Mouse (Mus musculus): ENCODE measurements at regions not wholly inside any gene's neighbourhood (a gene's known extent, or its start where the extent isn't known, plus 50 kb on each side); places are given as distances from the start of the nearest gene placed in this dataset.

DNA sequence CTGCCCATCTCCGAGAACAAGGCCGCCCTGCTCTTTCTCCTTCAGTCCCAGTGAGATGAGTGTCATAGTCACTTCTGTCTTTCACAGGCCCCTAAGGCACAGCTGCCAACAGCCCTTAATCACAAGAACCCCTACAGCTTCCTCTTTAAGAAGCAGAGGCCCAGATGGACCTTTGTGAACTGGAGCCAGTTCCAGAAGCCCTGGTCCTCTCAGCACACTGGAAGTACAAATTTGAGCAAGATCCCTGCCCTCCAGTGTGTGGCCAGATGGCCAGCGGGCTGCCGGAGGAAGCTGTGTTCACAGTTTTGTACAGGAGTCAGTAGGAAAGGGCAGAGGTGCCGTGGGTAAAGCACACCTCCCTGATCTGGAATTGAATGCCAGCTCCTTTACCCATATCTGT is 389.6 kb downstream of the Rps24 start:
- no peak for DNase-seq (ENCODE audit: low spot score in 2 of 2)

DNA sequence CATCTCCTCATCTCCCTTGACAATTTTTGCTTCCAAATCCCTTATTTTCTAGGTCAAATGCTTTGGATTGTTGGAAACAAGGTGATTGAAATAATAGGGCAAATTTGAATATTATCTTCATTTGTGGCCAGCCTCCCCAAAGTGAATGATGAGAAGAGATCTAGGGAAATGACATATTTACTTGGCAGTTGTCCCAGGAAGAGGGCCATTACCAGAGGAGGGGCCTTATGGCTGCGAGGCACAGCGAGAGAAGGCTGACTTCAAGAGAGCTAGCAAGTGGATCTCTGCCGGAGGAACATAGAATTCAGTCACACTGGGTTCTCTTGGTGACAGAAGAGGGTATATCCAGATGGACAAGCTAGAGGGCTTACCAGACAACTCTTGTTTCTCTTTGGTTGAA is 390.9 kb downstream of the Rps24 start:
- no peak for DNase-seq (ENCODE audit: low spot score in 2 of 2)

DNA sequence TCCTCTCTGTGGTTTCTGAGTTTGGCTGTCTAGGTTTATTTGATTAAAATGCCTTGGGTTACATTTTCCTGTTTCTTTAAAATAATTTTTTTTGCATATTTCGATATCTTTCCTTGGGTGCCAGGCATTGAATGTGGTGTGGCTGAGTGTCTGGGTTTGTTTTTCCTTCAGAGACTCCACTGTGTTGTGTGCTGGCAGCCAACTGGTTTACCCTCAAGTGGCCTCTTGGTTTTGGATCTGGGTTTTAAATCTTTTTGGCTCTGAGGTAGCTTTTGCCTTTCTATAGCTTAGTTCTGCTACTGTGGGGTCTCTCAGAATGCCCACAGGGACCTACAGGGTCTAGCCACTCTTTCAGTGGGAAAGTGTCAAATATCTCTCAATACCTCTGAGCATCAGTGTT is 399.2 kb downstream of the Rps24 start:
- no peak for DNase-seq (ENCODE audit: low spot score in 2 of 2)

DNA sequence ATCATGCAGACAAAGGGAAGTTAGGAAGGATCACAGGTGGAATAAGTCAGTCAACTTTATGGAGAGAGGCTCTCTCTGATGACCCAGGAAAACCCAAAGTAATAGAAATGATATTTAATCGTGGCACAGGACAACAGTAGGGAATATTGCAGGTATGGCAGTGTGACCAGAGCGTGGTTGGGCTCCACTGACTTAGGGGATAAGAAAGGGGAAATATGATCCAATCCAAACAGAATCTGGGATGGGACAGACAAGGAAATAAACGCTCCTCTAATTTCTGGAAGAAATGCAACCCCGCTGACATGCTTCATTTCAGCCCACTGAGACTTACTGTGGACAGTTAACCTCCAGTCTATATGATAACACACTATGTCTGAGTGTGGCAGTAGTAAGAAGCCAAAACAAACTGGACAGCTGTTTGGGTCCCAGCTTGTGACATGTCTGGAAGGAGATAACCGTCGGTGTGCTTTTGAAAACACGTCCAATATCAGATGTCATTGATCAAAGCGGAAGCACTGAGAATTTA is 400.0 kb downstream of the Rps24 start:
- no peak for DNase-seq (ENCODE audit: low spot score in 2 of 2)

DNA sequence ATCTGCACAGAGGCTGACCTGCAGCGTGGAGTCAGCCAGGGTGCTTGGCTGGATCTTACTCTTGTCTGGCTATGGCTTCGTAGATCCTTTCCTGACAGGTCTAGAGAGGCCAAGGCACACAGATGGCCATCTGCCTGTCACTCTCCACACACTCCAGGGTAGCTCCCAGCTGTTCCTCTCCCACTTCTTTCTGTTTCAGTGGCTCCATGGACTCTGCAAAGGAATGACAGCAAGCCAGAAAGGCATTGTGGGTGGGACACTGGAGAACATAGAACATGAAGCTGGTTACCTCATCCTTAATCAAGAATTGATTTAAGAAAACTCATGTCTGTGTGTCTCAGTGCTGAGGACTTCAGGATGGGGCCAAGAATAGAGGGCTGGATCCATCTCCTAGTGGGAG is 403.9 kb downstream of the Rps24 start:
- DNase-seq (ENCODE audit: low spot score in 2 of 2): no peak

DNA sequence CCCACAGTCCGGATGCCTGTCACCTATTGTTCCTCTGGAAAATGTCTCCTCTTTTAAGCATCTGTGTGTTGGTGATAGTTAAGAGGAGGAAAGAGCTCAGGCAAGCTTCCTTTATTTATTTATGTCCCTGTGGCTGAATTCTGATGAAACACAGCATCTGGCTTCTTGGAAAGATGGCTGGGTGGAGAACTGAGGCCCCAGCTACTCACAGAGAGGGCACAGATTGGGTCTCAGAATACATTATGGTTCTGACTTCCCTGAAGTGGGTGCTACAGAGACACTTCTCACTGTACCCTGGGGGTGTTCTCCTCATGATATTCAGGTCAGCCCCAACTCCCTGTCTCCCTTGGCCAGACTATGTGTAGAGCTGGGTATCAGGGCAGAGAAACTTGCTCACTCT is 408.3 kb downstream of the Rps24 start:
- DNase-seq (ENCODE audit: low spot score in 2 of 2): no peak

DNA sequence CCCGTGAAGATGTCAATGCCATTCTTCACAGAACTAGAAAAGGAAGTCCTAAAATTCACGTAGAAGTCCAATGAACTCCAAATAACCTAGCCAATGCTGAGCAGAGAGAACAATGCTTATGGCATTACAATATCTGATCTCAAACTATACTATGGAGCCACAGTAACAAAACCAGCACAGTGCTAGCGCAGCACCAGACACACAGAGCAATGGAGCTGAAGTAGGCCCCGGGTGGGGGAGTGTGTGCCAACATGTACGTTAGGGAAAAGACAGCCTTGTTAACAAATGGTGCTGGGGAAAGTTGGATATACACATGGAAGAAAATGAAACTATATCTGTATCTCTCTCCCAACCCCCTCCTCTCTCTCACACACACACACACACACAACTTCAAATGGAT is 409.8 kb downstream of the Rps24 start:
- DNase-seq (ENCODE audit: low spot score in 2 of 2): no peak

DNA sequence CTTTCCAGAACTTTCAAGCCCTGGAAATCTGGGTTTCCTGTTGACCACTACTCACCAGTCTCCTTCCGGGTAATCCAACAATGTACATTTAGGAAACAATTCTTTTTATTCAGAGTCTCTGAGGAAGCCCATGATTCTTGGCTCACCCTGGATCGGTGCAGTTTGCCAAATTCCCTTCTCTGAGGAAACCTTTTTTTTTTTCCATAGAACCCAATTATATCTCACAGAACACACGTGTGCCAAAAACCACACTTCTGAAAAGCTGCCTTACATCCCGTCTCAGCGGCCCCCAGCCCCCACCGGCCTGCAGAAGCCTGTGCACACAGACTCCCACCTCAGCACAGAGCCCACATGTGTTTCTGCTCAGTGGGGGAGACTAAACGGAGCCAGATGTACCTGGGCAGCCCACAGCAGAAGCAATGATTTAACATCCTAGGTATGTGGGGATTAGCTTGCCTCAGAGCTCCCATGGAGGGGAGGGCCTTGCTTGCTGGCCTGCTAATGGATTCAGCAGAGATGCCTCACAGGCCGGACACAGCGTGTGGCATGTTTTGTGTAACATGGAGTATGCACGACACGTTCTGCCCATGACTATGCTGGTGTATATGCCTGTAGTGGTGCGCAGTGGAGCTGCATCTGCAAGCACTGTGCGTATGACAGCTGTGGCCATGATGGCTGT is 413.7 kb downstream of the Rps24 start:
- DNase-seq (ENCODE audit: low spot score in 2 of 2): no peak

DNA sequence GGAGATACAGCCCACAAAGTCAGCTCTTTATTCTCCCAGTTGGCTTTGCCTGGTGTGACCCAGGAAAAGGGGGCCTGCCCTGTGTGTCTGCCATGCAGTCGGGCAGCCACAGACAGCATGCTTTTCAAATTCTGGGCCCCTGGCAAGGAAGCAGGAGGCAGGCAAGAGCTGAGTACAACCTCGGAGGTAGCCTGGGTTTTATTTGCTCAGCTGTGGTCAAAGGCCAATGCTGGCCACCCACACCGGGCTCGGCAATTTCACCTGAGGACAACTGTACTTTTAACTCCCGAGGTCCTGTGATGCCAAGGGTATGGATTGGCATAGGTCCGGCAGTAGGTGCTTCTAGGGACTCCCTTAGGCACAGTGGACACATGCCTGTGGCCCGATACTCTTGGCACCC is 414.8 kb downstream of the Rps24 start:
- no peak for DNase-seq (ENCODE audit: low spot score in 2 of 2)

DNA sequence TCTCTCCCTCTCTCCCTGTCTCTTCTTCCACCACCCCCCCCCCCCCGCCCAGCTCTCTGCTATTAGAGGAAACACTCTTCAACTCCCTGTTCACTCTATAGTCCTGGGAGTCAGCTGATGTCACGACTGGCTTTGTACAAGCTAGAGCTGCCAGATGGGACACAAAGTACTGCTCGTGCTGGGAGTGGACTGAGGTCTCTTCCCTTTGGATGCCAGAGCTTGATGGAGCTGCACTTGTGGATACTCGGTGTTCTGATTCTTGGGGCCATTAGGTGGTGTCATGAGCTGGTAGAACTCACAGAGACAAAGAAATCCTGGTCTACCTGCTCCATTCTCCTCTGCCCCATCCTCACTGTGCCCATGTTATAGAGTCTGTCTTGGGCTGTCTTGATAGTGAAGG is 415.9 kb downstream of the Rps24 start:
- no peak for DNase-seq (ENCODE audit: low spot score in 2 of 2)

DNA sequence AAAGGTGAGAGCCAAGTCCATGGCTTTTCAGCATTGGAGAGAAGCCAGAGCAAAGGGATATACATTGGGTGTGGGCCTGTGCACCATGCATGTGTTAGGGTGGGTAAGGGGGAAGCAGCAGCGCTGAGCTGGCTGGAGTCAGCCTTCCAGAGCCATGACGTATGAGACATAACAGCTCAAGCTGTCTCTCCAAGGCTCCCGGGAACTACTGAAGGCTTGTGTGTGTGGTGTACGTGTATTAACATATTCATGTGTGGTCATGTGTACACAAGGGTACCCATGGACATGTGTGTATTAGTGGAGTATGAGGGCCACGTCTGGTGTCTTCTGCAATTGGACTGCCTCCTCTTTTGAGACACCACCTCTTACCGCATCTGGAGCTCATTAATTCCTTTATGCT is 417.8 kb downstream of the Rps24 start:
- no peak for DNase-seq (ENCODE audit: low spot score in 2 of 2)

DNA sequence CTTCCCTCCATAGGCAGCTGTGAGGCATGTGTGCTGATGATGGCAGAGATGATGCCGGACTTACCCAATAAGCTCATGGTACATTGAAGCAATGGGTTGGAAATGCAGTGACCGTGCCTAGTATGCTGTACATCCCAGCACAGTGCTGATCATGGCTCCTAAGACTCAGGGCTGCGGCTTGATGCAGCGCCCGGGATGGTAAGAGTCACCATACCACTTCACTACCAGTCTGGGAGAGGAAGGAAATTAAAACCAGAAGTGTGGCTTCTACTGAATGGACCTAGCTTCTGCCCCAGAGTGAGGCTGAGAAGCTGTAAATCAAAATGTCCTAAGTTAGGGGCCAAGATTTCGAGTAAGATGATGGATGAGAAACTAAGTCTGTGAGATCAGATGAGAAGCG is 420.0 kb downstream of the Rps24 start:
- DNase-seq (ENCODE audit: low spot score in 2 of 2): no peak

DNA sequence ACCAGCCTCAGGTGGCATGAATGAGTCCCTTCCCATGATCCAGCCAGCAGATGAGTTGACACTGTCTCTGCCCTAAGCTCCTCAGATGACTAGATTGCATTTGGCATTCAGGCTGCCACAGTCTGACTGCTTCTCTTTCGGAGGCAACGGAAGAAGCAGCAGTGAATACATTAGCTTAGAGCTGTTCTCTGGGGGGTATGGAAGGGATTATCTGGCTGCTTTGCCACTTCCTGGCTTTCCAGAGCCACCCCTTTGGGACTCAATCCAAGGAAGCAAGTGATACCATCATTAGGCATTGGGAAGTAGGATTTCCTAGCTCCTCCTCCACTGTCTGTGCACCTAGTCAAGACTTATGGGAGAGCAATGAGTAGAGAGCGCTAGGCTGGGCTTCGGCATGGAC is 421.5 kb downstream of the Rps24 start:
- DNase-seq (ENCODE audit: low spot score in 2 of 2): no peak

DNA sequence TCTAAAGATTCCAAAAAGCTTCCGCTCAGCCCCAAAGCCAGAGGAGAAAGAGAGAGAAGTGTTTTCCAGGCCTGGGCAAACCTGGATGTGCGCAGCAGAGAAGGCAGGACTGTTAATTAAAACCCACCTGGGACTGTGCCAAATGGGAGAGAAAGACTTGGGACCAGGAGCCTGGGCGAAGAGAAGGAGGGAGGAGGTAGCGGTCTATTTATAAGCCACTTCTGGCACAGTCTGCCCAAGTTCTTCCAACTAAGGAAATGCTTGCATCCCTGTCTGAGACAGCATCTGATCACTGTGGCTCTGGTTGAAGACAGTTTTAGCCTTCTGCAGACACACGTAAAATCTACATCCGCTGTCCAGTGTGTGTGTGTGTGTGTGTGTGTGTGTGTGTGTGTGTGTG is 424.7 kb downstream of the Rps24 start:
- DNase-seq (ENCODE audit: low spot score in 2 of 2): no peak

DNA sequence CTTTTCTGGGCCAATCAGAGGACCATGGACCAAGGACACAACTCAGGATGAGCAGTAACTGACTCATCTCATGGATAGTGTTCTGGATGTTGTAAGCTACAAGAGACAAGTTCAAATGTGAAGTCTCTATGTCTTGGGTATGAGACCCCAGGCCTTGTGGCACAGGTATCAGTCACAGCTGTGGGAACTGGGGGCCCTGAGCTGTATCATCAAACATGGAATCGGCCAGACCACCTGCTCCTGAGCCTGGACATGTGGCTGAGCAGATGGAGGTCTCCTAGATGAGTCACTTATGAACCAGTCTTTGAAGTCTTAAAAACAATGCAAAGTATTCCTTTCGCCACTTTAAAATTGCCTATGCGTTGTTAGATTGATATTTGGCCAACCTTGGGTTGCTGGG is 432.1 kb downstream of the Rps24 start:
- DNase-seq (ENCODE audit: low spot score in 2 of 2): no peak

DNA sequence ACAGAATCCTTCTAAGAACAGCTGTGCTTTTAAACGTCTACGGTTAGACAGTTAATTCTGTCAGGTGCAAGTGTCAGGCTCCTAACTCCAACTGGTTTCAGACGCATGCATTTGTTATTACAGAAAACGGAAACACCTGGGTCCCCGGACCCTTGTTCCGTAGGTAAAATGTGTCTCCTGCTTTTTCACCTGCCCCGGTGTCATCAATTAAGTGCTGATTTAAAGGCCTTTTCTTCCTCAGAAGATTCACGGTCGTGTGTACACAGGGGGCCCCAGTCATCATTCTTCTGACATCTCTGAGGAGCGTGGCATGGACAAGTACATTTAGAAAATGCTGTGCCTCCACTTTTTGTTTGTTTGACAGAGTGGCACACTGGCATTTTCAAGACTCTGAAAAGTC is 435.1 kb downstream of the Rps24 start:
- no peak for DNase-seq (ENCODE audit: low spot score in 2 of 2)

DNA sequence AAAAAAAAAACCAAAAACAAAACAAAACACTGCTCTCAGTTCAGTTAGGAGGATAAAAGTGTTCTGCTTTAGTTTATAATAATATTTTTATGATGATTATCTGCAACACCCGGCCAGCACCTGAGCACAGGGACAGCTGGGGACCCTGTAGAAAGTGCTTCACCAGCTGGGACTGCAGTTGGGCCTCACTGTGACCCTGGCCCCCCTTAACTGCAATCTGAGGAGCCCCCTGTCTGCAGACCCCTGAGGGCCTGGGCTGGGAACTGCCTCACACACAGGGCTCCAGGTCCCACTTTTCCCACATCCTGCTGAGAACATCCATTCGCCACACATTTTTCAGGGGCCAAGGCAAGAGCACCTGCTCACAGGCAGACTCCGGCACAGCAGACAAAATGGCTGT is 437.6 kb downstream of the Rps24 start:
- no peak for DNase-seq (ENCODE audit: low spot score in 2 of 2)

DNA sequence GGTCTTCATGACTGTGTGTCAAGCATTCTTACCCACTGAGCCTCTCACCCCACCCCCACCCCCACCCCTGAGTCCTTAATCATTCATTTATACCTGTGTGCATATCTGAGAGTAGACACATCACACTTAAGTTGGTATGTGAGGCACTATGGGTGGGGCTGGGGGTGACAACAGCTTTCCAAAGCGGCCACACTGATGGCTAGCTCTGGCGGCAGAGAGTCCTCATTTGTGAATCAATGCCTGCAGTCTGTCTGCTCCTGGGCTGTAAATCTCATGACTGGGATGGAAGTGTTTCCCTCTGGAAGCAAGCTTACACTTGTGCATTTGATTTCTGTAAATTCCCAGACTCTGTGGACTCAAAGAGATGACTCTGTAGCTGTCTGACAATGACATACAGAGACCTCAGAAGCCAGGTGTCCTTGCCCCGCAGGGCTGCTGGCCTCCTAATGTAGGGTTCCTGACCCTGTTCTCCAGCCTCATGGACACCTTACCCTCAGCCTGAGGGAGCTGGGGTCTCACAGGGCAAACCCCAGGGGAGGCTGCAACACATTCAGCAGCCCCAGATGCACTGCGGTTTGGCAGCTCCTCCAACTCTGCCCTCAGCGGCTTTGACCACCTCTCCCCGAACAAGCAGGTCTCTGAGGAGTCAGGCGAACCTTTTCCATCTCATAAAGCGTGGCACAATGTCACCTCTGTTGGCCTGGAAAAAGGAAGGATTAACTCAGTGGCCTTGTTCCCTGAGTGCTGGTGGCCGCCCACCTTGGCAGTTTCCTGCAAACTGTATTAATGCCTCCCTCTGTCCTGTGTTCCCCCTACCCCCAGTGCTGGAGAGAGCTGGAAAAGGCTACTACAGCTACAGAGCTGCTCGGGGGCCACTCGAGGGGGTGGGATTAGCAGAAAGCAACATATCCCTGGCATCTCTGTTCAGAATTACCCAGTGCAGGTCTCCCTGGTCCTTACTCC is 439.4 kb downstream of the Rps24 start:
- DNase-seq (ENCODE audit: low spot score in 2 of 2): no peak

DNA sequence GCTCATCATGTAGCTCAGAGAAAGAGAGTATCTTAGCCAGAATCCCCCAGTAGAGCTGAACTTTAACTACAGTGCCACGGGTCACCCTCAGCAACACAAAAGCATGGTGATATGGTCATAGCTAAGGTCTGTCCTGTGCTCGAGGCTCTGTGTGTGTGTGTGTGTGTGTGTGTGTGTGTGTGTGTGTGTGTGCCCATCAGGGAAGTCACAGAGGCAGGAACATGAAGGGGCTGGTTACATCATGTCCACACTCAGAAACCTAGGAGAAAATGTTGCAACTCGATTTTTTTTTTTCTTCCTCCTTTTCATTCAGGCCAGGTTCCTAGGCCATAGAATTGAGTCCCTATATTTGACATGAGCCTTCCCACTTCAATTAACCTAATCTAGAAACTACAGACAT is 441.8 kb downstream of the Rps24 start:
- no peak for DNase-seq (ENCODE audit: low spot score in 2 of 2)

DNA sequence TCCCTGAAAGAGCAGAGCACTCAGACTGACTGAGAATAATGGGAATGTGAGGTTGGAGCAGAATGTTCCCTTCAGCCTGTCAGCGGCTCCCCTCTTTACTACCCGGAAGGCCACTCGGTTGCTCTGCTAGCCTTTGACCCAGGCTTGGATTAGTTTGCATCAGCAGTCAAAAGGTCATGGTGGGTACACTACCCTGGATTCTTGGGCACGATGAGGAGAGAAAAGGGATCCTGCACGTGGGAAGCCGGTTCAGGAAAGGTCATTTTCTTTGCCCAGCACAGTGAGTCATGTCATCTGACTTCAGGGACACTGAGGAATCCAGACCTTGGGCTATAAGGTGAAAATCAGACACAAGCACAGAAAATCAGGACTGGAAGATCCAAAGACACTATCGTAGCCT is 443.3 kb downstream of the Rps24 start:
- DNase-seq (ENCODE audit: low spot score in 2 of 2): no peak

DNA sequence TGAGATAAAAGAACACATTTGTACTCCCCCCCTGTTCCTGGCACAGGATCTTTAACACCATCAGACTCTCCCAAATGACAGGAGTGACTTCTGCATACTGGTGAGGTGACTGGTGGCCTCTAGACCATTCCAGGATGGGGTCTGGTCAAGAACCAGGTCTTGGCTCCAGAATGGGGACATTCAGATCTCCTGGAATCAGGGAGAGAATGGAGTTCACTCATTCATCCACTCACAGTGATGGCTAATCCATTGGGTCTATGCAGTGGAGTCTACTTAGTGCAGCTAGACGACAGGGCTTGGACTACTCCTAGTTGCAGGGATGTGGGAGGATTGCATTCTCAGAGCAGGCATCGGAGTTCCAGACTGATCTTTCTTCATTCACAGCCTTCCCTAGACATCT is 451.0 kb downstream of the Rps24 start:
- no peak for DNase-seq (ENCODE audit: low spot score in 2 of 2)

DNA sequence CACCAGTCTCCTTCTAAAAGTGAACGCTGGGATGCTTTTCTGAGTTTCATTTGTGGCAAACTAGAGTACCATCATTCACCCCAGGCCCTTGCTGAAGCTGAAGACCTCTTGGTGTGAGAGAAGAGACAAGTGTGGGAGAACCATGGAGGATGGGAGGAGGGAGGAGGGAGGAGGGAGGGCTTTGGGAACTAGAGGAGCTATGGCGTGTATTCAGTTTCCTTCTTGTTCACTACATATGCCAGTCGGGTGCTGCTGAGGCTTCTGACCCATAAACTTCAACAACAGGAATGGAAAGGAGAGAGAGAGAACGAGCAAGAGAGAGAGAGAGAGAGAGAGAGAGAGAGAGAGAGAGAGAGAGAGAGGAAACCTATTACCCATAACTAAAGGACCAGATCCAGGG is 452.1 kb downstream of the Rps24 start:
- DNase-seq (ENCODE audit: low spot score in 2 of 2): no peak

All from spleen, postnatal 14 days (tissue).